Mouse (Mus musculus) midbrain, postnatal 0 days (tissue): ENCODE results near the gene Erich4. TPM values are rescaled to one million over a fixed set of nuclear protein-coding genes. Genes with fewer than 3 reads are reported as not detected.

Experiments used
- ATAC-seq: fragments of 200-750 bp; cut with Nextera tagmentation; 2 replicates; pipeline ENCODE4 v1.8.0; 2017; ENCODE audit warnings: moderate number of reproducible peaks, mild to moderate bottlenecking, moderate TSS enrichment, moderate library complexity; ENCODE audit not compliant: low FRiP score
- DNase-seq: peaks from one replicate; pipeline ENCODE4 v3.0.0-alpha.2; 2015; ENCODE audit warnings: low spot score
- H3K27ac ChIP-seq: fragments of 300-500 bp; sonication (generic); 2 replicates; pipeline ENCODE4 v1.5.1; 2014; ENCODE audit warnings: low read depth, mild to moderate bottlenecking, low read length, mixed read lengths
- H3K27me3 ChIP-seq: fragments of 300-500 bp; sonication (generic); 2 replicates; pipeline ENCODE4 v1.6.1; 2014; ENCODE audit warnings: low read length, control low read depth, mixed read lengths; ENCODE audit not compliant: insufficient read depth
- H3K36me3 ChIP-seq: fragments of 300-500 bp; sonication (generic); 2 replicates; pipeline ENCODE4 v1.6.1; 2014; ENCODE audit warnings: low read length, control low read depth, mixed read lengths; ENCODE audit not compliant: insufficient read depth
- H3K4me1 ChIP-seq: fragments of 300-500 bp; sonication (generic); 2 replicates; pipeline ENCODE4 v1.6.1; 2014; ENCODE audit warnings: mild to moderate bottlenecking, control low read depth, antibody characterized with exemption, low read length, mixed read lengths; ENCODE audit not compliant: insufficient read depth
- H3K4me2 ChIP-seq: fragments of 300-500 bp; sonication (generic); 2 replicates; pipeline ENCODE4 v1.6.1; 2014; ENCODE audit warnings: low read depth, mild to moderate bottlenecking, low read length, mixed read lengths; ENCODE audit not compliant: poor library complexity, severe bottlenecking
- H3K4me3 ChIP-seq: fragments of 300-500 bp; sonication (generic); 2 replicates; pipeline ENCODE4 v1.5.1; 2014; ENCODE audit warnings: low read depth, mild to moderate bottlenecking, low read length, moderate library complexity
- H3K9ac ChIP-seq: fragments of 300-500 bp; sonication (generic); replicated peaks from 2 replicates; pipeline ENCODE4 v1.6.1; 2014; ENCODE audit warnings: mild to moderate bottlenecking, low read length, moderate library complexity, mixed read lengths; ENCODE audit not compliant: poor library complexity, severe bottlenecking
- H3K9me3 ChIP-seq: fragments of 300-500 bp; sonication (generic); 2 replicates; pipeline ENCODE4 v1.6.1; 2016; ENCODE audit warnings: low read length, control low read depth
- CTCF ChIP-seq: IDR thresholded peaks from 2 replicates; pipeline ENCODE4 v1.5.1; 2016; ENCODE audit warnings: antibody characterized with exemption, mild to moderate bottlenecking
- WGBS: fragments of 180-500 bp; shearing (Covaris S2); extraction: QIAGEN DNeasy Blood & Tissue Kit; methylation state at CpG from one replicate; pipeline ENCODE4 v1.1.7; 2014; 5-methylcytosine and 5-hydroxymethylcytosine counted together
- polyA plus RNA-seq: library from polyadenylated mRNA; unstranded; fragments of >200 nt; fragmentation: Nextera tagmentation; extraction: Ambion mirVana; gene quantifications from 2 replicates; pipeline ENCODE4 v1.2.1, GENCODE M21; 2015
- total RNA-seq: library from RNA; depleted of rRNA; stranded (reverse); fragments of >200 nt; gene quantifications from 2 replicates; pipeline ENCODE4 v1.2.3, GENCODE M21; 2014

The Erich4 gene
- total and polyA plus RNA-seq, 2 experiments from 2014 or later = not detected

- no peak overlapping the region for H3K4me3 ChIP-seq
- H3K9me3 ChIP-seq = no peaks in the 10 kb centered on the region
- DNase-seq (no peak), ATAC-seq (no peak)
- H3K4me1 ChIP-seq = no peaks in the 10 kb centered on the region
- H3K36me3 ChIP-seq = no peaks in the 10 kb centered on the region
- no peaks in the 10 kb centered on the region for H3K27me3 ChIP-seq
- no peak overlapping the region for H3K27ac ChIP-seq
- 96% methylated on average over 5 of the region's 5 CpGs for WGBS
- no peak overlapping the region for H3K9ac ChIP-seq
- no peak for TF ChIP-seq CTCF
- H3K4me2 ChIP-seq = no peak overlapping the region
Measured at GRCm38 (mm10) chr7:25614086-25614485, 1.6 kb downstream of the Erich4 start.

GRCm38 (mm10) chr7:25611501-25611900 is 4.2 kb downstream of the Erich4 start:
- 39% methylated on average over 7 of the region's 7 CpGs for WGBS
- DNase-seq = no peak
- H3K4me1 ChIP-seq = no peaks in the 10 kb centered on the region
- ATAC-seq = no peak
- H3K9ac ChIP-seq = no peak overlapping the region
- no peak for TF ChIP-seq CTCF
- no peak overlapping the region for H3K4me3 ChIP-seq
- H3K27me3 ChIP-seq = no peaks in the 10 kb centered on the region
- H3K27ac ChIP-seq = no peak overlapping the region
- no peaks in the 10 kb centered on the region for H3K36me3 ChIP-seq
- no peak overlapping the region for H3K4me2 ChIP-seq
- H3K9me3 ChIP-seq = 0 out of 2 replicates have a peak, but pooled peaks cover 3% of the 10 kb centered on the region

- Histone ChIP-seq H3K27ac (no peak overlapping the region), H3K27me3 (no peaks in the 10 kb centered on the region), H3K4me1 (no peaks in the 10 kb centered on the region), H3K9ac (no peak overlapping the region), H3K36me3 (no peaks in the 10 kb centered on the region), H3K4me2 (no peak overlapping the region), H3K9me3 (0 out of 2 replicates have a peak, but pooled peaks cover 3% of the 10 kb centered on the region), H3K4me3 (no peak overlapping the region)
- no peak for ATAC-seq
- DNase-seq = no peak
- no peak for TF ChIP-seq CTCF
- 32% methylated on average over 6 of the region's 6 CpGs for WGBS
Measured at GRCm38 (mm10) chr7:25610056-25610455, 5.6 kb downstream of the Erich4 start.

- no peak overlapping the region for H3K4me2 ChIP-seq
- H3K9ac ChIP-seq = no peak overlapping the region
- H3K27me3 ChIP-seq = no peaks in the 10 kb centered on the region
- no peak for TF ChIP-seq CTCF
- ATAC-seq (no peak), DNase-seq (no peak)
- 87% methylated on average over 2 of the region's 2 CpGs for WGBS
- no peaks in the 10 kb centered on the region for H3K4me1 ChIP-seq
- H3K9me3 ChIP-seq = 0 out of 2 replicates have a peak, but pooled peaks cover 3% of the 10 kb centered on the region
- no peak overlapping the region for H3K27ac ChIP-seq
- H3K4me3 ChIP-seq = no peak overlapping the region
- no peaks in the 10 kb centered on the region for H3K36me3 ChIP-seq
Measured at GRCm38 (mm10) chr7:25607196-25607595, 8.5 kb downstream of the Erich4 start.

GRCm38 (mm10) chr7:25606625-25607063 is 9.0 kb downstream of the Erich4 start:
- Histone ChIP-seq H3K4me3 (no peak overlapping the region), H3K9ac (no peak overlapping the region), H3K9me3 (0 out of 2 replicates have a peak, but pooled peaks cover 3% of the 10 kb centered on the region), H3K27me3 (no peaks in the 10 kb centered on the region), H3K36me3 (no peaks in the 10 kb centered on the region), H3K4me1 (no peaks in the 10 kb centered on the region), H3K4me2 (no peak overlapping the region), H3K27ac (no peak overlapping the region)
- no peak for TF ChIP-seq CTCF
- ATAC-seq = no peak
- DNase-seq = no peak
- 82% methylated on average over 4 of the region's 4 CpGs for WGBS

- no peaks in the 10 kb centered on the region for H3K4me1 ChIP-seq
- H3K27me3 ChIP-seq = no peaks in the 10 kb centered on the region
- H3K4me2 ChIP-seq = no peak overlapping the region
- ATAC-seq = no peak
- no peaks in the 10 kb centered on the region for H3K9me3 ChIP-seq
- DNase-seq = no peak
- no peak overlapping the region for H3K4me3 ChIP-seq
- TF ChIP-seq CTCF = no peak
- H3K36me3 ChIP-seq = no peaks in the 10 kb centered on the region
- 93% methylated on average over 16 of the region's 16 CpGs for WGBS
- no peak overlapping the region for H3K9ac ChIP-seq
- no peak overlapping the region for H3K27ac ChIP-seq
Measured at GRCm38 (mm10) chr7:25601346-25601745, 14.3 kb downstream of the Erich4 start.
